Mouse (Mus musculus) embryo, embryonic 11 days (tissue): ENCODE results near the gene Gls.

Experiments used
- DNase-seq: peaks from one replicate; pipeline ENCODE4 v3.0.0-alpha.2; 2015

Gene Gls

GRCm38 (mm10) chr1:52118860-52119591, 114.0 kb downstream of the Gls start, which contains the start of gene Stat1:
Gene Stat1 (plus strand): TSS chr1:52119440.
- DNase-seq = peak; percentile 92

GRCm38 (mm10) chr1:52117777-52118176, 115.3 kb downstream of the Gls start:
- no peak for DNase-seq

GRCm38 (mm10) chr1:52116441-52116840, 116.6 kb downstream of the Gls start:
- DNase-seq = no peak

GRCm38 (mm10) chr1:52113666-52114069, 119.4 kb downstream of the Gls start:
- peak; percentile 96 for DNase-seq
